Mouse (Mus musculus): ENCODE measurements at regions not wholly inside any gene's neighbourhood (a gene's known extent, or its start where the extent isn't known, plus 50 kb on each side); places are given as distances from the start of the nearest gene placed in this dataset.

GRCm38 (mm10) chr14:46296275-46296674, 82.9 kb upstream of the Gm15217 start:
- no peak for TF ChIP-seq POLR2A (IDR thresholded peaks at IDR 0.05; ENCODE audit: extremely low read depth, insufficient read depth, low read length)
- no peak for TF ChIP-seq CTCF (IDR thresholded peaks at IDR 0.05; ENCODE audit: low read depth, low read length)
